9 mouse cellular contexts compared by ENCODE assay signal in genomic region chrX:71946631-71947030, GRCm38 (mm10). TPM values are rescaled to one million over a fixed set of nuclear protein-coding genes. Genes with fewer than 3 reads are reported as not detected.
DNase-seq lines count a peak whose midpoint lies in the region; ATAC-seq and TF ChIP-seq lines count a peak whose summit lies in the region.
"Had no signal": no experiment of that assay in that cellular context is flagged by ENCODE, and none has a peak within 500 bp of the region (broad histone marks: within the 10 kb centered on the region; RNA-seq: fewer than 3 reads in every experiment).

No protein-coding gene starts in this region.

- peak; percentile 43 for ATAC-seq in activated CD4-positive, CD25-positive, alpha-beta regulatory T cell, adult 4 months
- 0 out of 2 replicates have a peak, but pooled peaks have one; percentile 33 for ATAC-seq in heart, postnatal 0 days (ENCODE audit: insufficient read depth, low read depth)

- no peak overlapping the region for H3K27ac ChIP-seq in heart, postnatal 0 days (ENCODE audit: low read depth)

- no peaks in the 10 kb centered on the region for H3K9me3 ChIP-seq in heart, postnatal 0 days (replicated peaks; ENCODE audit: control insufficient read depth, low read length)

- no peak overlapping the region for H3K9ac ChIP-seq in heart, postnatal 0 days (replicated peaks; ENCODE audit: low read depth, low read length)

- H3K36me3 ChIP-seq in heart, postnatal 0 days (replicated peaks; ENCODE audit: control insufficient read depth, insufficient read depth, low read length): no peaks in the 10 kb centered on the region

- no peaks in the 10 kb centered on the region for H3K4me1 ChIP-seq in heart, postnatal 0 days (ENCODE audit: control insufficient read depth, insufficient read depth)

- H3K4me2 ChIP-seq in heart, postnatal 0 days (ENCODE audit: low read depth, low read length): no peak overlapping the region

- no peak for TF ChIP-seq EP300 in heart, postnatal 0 days (IDR thresholded peaks at IDR 0.05; ENCODE audit: low read depth)

- DNase-seq in right cerebral cortex, adult 18-20 months: peak; percentile 15
- DNase-seq in right cerebral cortex, postnatal 36 days (ENCODE audit: low spot score in 2 of 2): no peak
- peak; percentile 37 to 59 for DNase-seq in cerebellum, postnatal 25 days
- peak; percentile 5 for DNase-seq in heart, postnatal 0 days (ENCODE audit: low spot score)
- DNase-seq in left cerebral cortex, postnatal 4 days: peak; percentile 35
- DNase-seq in right cerebral cortex, postnatal 14 days: peak; percentile 29

- intact Hi-C loops in left cerebral cortex, postnatal 4 days (cut with DNase I): no loop called here

- H3K4me3 ChIP-seq in heart, postnatal 0 days (ENCODE audit: low read depth, low read length): no peak overlapping the region
- H3K4me3 ChIP-seq: myocyte had no signal

- 20% methylated on average over 3 of the region's 3 CpGs for WGBS in heart, postnatal 0 days

- TF ChIP-seq CTCF in heart, postnatal 0 days (IDR thresholded peaks at IDR 0.05; ENCODE audit: low read depth): peak; percentile 58

- no peaks in the 10 kb centered on the region for H3K27me3 ChIP-seq in heart, postnatal 0 days (ENCODE audit: control insufficient read depth, insufficient read depth, low read length)

RNA-seq across cellular contexts. Expression of gene Prrg3, which starts 15.8 kb away (rescaled TPM):
- not detected for polyA plus RNA-seq in activated CD4-positive, CD25-positive, alpha-beta regulatory T cell, adult 4 months (2017; shearing (Covaris generic))
- 12.3 and 14.9 TPM in 2 replicates for total RNA-seq in heart, postnatal 0 days (2014; rRNA removed; ENCODE audit: low replicate concordance)
- 4.6 and 4.7 TPM in 2 replicates for polyA plus RNA-seq in heart, postnatal 0 days (2015; fragmentation: Nextera tagmentation; extraction: Ambion mirVana)
- total RNA-seq in left cerebral cortex, postnatal 4 days (2021): 10 to 100 TPM; 28.3 to 33.4 TPM
- polyA plus RNA-seq: myocyte had no signal

RNA-seq across cellular contexts. Expression of gene Gm1141, which starts 25.8 kb away (rescaled TPM):
- polyA plus RNA-seq in activated CD4-positive, CD25-positive, alpha-beta regulatory T cell, adult 4 months (2017; shearing (Covaris generic)): under 1 TPM in 1 of 2 experiments, not detected in 1; 0.28 TPM
- not detected in 2 replicates for total RNA-seq in heart, postnatal 0 days (2014; rRNA removed; ENCODE audit: low replicate concordance)
- polyA plus RNA-seq in heart, postnatal 0 days (2015; fragmentation: Nextera tagmentation; extraction: Ambion mirVana): 0.05 TPM in 1 of 2 replicates, not detected in the other
- under 1 TPM; 0.79 to 0.82 TPM for total RNA-seq in left cerebral cortex, postnatal 4 days (2021)

RNA-seq across cellular contexts. Expression of gene Fate1, which starts 26.2 kb away (rescaled TPM):
- polyA plus RNA-seq in activated CD4-positive, CD25-positive, alpha-beta regulatory T cell, adult 4 months (2017; shearing (Covaris generic)): not detected
- not detected in 2 replicates for total RNA-seq in heart, postnatal 0 days (2014; rRNA removed; ENCODE audit: low replicate concordance)
- 0.12 and 0.16 TPM in 2 replicates for polyA plus RNA-seq in heart, postnatal 0 days (2015; fragmentation: Nextera tagmentation; extraction: Ambion mirVana)
- not detected for total RNA-seq in left cerebral cortex, postnatal 4 days (2021)
- polyA plus RNA-seq: heart, embryonic 16.5 days; myocyte had no signal

RNA-seq across cellular contexts. Expression of gene Cnga2, which starts 45.0 kb away (rescaled TPM):
- polyA plus RNA-seq in activated CD4-positive, CD25-positive, alpha-beta regulatory T cell, adult 4 months (2017; shearing (Covaris generic)): not detected
- total RNA-seq in heart, postnatal 0 days (2014; rRNA removed; ENCODE audit: low replicate concordance): 0.04 TPM in 1 of 2 replicates, not detected in the other
- 0.04 TPM in 2 replicates for polyA plus RNA-seq in heart, postnatal 0 days (2015; fragmentation: Nextera tagmentation; extraction: Ambion mirVana)
- total RNA-seq in left cerebral cortex, postnatal 4 days (2021): under 1 TPM; 0.32 to 0.44 TPM

Comparison
In these comparisons a context has a peak if more than half of its experiments do, and no peak if none do; other contexts are left out.
1. DNase-seq: peak in right cerebral cortex, adult 18-20 months (single experiment), cerebellum, postnatal 25 days (2 of 2), heart, postnatal 0 days (single experiment), left cerebral cortex, postnatal 4 days (single experiment) and right cerebral cortex, postnatal 14 days (single experiment); none in right cerebral cortex, postnatal 36 days (0 of 2).